Mouse (Mus musculus): ENCODE data around the gene Lsamp. TPM values are rescaled to one million over a fixed set of nuclear protein-coding genes. Genes with fewer than 3 reads are reported as not detected.

The Lsamp gene
- total and polyA plus RNA-seq, 2 experiments from 2014 or later, result 0.61 to 0.95 TPM

DNA sequence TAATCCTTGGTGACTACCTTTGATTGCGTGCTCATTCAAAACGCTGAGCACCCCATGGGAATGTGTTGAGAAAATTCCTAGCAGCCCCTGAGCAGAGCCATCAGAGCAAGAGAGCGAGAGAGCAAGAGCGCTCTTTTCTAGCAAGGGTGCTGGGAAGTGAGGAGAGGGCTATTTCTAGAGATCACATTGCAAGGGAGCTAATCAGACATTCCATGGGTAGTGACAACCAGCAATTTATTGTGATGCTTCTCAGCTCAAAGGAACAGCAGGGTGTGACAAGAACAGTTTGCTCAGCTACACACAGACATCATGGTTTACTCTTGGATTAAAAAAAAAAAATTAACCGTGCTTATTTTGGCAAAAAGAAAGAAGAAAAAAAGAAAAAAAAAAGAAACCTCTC is 487.8 kb downstream of the Lsamp start:
- H3K9ac ChIP-seq (replicated peaks; ENCODE audit: low read depth, low read length), result no peak overlapping the region
- H3K27ac ChIP-seq (ENCODE audit: low read depth), result no peak overlapping the region
- DNase-seq (ENCODE audit: low spot score) (no peak), ATAC-seq (ENCODE audit: insufficient read depth, low read depth) (no peak)
- H3K4me2 ChIP-seq (ENCODE audit: low read depth, low read length), result no peak overlapping the region
- no peaks in the 10 kb centered on the region for H3K9me3 ChIP-seq (replicated peaks; ENCODE audit: control insufficient read depth, low read length)
- H3K4me3 ChIP-seq (ENCODE audit: low read depth, low read length), result no peak overlapping the region
- no peaks in the 10 kb centered on the region for H3K4me1 ChIP-seq (ENCODE audit: control insufficient read depth, insufficient read depth)
- no peak for TF ChIP-seq EP300 (IDR thresholded peaks at IDR 0.05; ENCODE audit: low read depth)
- no peak for TF ChIP-seq CTCF (IDR thresholded peaks at IDR 0.05; ENCODE audit: low read depth)
- 44% methylated on average over 5 of the region's 5 CpGs for WGBS
- H3K36me3 ChIP-seq (replicated peaks; ENCODE audit: control insufficient read depth, insufficient read depth, low read length), result no peaks in the 10 kb centered on the region
- no peaks in the 10 kb centered on the region for H3K27me3 ChIP-seq (ENCODE audit: control insufficient read depth, insufficient read depth, low read length)

DNA sequence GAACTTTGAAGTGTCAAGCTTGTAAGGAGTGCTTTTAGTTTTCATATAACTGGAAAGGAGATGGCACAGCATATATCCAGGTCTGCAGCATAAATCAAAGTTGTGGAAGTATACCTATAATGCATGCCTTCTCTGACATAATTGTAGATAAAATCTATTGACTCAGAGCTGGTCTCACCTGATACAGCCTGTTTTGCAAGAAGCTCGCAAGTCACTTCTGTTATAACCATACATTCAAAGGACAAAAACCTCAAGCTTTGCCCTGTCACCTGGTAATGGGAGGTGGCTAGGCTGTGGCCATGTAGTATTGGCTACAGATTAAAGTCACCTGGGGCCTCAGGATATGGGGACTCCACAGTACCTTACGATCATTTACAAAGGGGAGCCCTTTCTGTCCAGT is 507.4 kb downstream of the Lsamp start:
- no peak for ATAC-seq (ENCODE audit: insufficient read depth, low read depth)
- no peak overlapping the region for H3K9ac ChIP-seq (replicated peaks; ENCODE audit: low read depth, low read length)
- 88% methylated on average over 2 of the region's 2 CpGs for WGBS
- H3K36me3 ChIP-seq (replicated peaks; ENCODE audit: control insufficient read depth, insufficient read depth, low read length), result no peaks in the 10 kb centered on the region
- no peaks in the 10 kb centered on the region for H3K4me1 ChIP-seq (ENCODE audit: control insufficient read depth, insufficient read depth)
- no peaks in the 10 kb centered on the region for H3K9me3 ChIP-seq (replicated peaks; ENCODE audit: control insufficient read depth, low read length)
- DNase-seq (ENCODE audit: low spot score), result no peak
- H3K27ac ChIP-seq (ENCODE audit: low read depth), result no peak overlapping the region
- no peak overlapping the region for H3K4me3 ChIP-seq (ENCODE audit: low read depth, low read length)
- no peaks in the 10 kb centered on the region for H3K27me3 ChIP-seq (ENCODE audit: control insufficient read depth, insufficient read depth, low read length)
- TF ChIP-seq CTCF (IDR thresholded peaks at IDR 0.05; ENCODE audit: low read depth) (no peak), EP300 (IDR thresholded peaks at IDR 0.05; ENCODE audit: low read depth) (no peak)
- H3K4me2 ChIP-seq (ENCODE audit: low read depth, low read length), result no peak overlapping the region

DNA sequence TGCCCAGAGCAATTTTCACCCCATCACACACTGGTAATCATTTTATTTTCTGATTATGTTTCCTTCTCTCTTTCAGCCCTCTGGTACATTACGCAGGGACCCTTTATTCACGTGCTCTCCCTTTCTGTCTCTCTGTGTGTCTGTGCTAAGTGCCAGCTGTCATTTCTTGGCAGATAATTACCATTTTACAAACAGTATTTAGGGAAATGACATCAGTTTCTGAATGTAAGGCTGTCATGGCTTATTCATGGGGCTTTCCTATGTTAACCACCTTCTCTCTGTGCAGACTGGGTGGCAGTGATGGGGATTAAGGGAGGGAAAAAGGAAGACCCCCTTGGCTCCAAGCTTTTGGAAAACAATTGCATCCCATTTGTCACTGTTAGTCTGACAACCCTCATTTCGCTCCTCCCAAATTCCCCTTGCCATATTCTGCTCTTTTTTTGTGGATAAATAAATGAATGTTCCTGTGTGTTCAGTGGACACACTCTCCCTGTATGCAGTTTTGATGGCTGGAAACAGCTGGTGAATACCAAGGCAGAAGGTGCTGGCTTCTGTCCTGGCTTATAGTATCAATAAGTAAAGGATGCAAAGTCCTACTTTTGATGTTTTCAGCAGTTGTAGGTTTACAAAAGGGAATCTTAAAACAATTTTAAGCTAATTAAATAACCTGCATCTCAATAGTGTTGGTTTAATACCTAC is 520.2 kb downstream of the Lsamp start:
- Histone ChIP-seq H3K36me3 (replicated peaks; ENCODE audit: control insufficient read depth, insufficient read depth, low read length) (no peaks in the 10 kb centered on the region), H3K4me3 (ENCODE audit: low read depth, low read length) (no peak overlapping the region), H3K9ac (replicated peaks; ENCODE audit: low read depth, low read length) (no peak overlapping the region), H3K27ac (ENCODE audit: low read depth) (no peak overlapping the region), H3K27me3 (ENCODE audit: control insufficient read depth, insufficient read depth, low read length) (no peaks in the 10 kb centered on the region), H3K4me1 (ENCODE audit: control insufficient read depth, insufficient read depth) (no peaks in the 10 kb centered on the region), H3K9me3 (replicated peaks; ENCODE audit: control insufficient read depth, low read length) (no peaks in the 10 kb centered on the region), H3K4me2 (ENCODE audit: low read depth, low read length) (no peak overlapping the region)
- no peak for ATAC-seq (ENCODE audit: insufficient read depth, low read depth)
- 64% methylated on average over 3 of the region's 3 CpGs for WGBS
- DNase-seq (ENCODE audit: low spot score), result no peak
- TF ChIP-seq EP300 (IDR thresholded peaks at IDR 0.05; ENCODE audit: low read depth) (no peak), CTCF (IDR thresholded peaks at IDR 0.05; ENCODE audit: low read depth) (no peak)

DNA sequence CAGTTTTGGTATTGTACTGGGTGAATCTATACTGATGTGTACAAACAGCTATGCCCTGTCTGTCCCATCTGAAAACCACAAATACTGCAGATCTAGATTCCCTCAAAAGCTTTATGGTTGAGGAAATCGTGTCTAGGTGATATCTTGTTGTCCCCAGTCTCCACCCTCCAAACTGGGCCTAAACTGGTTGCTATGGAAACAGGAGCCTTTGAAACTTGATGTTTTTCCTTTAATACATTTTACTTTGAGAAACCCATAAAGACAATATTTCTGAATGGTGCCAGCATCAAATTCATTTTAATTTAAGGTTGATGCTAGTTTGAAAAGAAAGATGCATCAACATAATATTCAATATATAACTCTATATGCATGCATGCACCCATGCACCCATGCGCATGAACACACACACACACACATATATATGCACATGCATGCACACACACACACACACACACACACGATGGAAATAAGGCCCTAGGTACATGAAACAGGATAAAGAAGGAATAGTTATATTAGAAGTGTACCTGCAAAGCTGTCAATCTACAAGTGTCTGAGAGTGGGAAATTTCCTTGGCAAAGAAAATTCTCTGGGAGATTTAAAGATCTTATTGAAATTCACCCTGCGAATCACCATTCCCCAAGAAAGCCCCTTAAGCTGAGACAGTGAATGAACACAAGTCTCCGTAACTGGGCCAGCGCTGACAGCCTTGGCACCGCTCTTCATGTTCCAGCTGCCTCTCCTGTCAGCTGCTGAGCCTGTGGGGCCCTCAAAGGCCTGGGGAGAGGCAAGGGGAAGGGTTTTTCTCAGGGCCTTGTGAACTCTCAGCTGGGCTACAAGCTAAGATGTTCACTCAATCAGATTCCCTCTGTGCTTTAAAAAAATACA is 525.2 kb downstream of the Lsamp start:
- Histone ChIP-seq H3K9me3 (replicated peaks; ENCODE audit: control insufficient read depth, low read length) (no peaks in the 10 kb centered on the region), H3K27ac (ENCODE audit: low read depth) (no peak overlapping the region), H3K4me2 (ENCODE audit: low read depth, low read length) (no peak overlapping the region), H3K27me3 (ENCODE audit: control insufficient read depth, insufficient read depth, low read length) (no peaks in the 10 kb centered on the region), H3K36me3 (replicated peaks; ENCODE audit: control insufficient read depth, insufficient read depth, low read length) (no peaks in the 10 kb centered on the region), H3K4me1 (ENCODE audit: control insufficient read depth, insufficient read depth) (no peaks in the 10 kb centered on the region), H3K9ac (replicated peaks; ENCODE audit: low read depth, low read length) (no peak overlapping the region), H3K4me3 (ENCODE audit: low read depth, low read length) (no peak overlapping the region)
- DNase-seq (ENCODE audit: low spot score) (no peak), ATAC-seq (ENCODE audit: insufficient read depth, low read depth) (no peak)
- TF ChIP-seq EP300 (IDR thresholded peaks at IDR 0.05; ENCODE audit: low read depth), result no peak
- TF ChIP-seq CTCF (IDR thresholded peaks at IDR 0.05; ENCODE audit: low read depth), result no peak
- WGBS, result 73% methylated on average over 7 of the region's 7 CpGs

- Histone ChIP-seq H3K27ac (ENCODE audit: low read depth) (no peak overlapping the region), H3K4me2 (ENCODE audit: low read depth, low read length) (no peak overlapping the region), H3K4me3 (ENCODE audit: low read depth, low read length) (no peak overlapping the region), H3K27me3 (ENCODE audit: control insufficient read depth, insufficient read depth, low read length) (no peaks in the 10 kb centered on the region), H3K4me1 (ENCODE audit: control insufficient read depth, insufficient read depth) (no peaks in the 10 kb centered on the region), H3K9me3 (replicated peaks; ENCODE audit: control insufficient read depth, low read length) (no peaks in the 10 kb centered on the region), H3K36me3 (replicated peaks; ENCODE audit: control insufficient read depth, insufficient read depth, low read length) (no peaks in the 10 kb centered on the region), H3K9ac (replicated peaks; ENCODE audit: low read depth, low read length) (no peak overlapping the region)
- ATAC-seq (ENCODE audit: insufficient read depth, low read depth) (no peak), DNase-seq (ENCODE audit: low spot score) (no peak)
- no peak for TF ChIP-seq EP300 (IDR thresholded peaks at IDR 0.05; ENCODE audit: low read depth)
- TF ChIP-seq CTCF (IDR thresholded peaks at IDR 0.05; ENCODE audit: low read depth), result no peak
- whole genome bisulfite sequencing, result 17% methylated on average over 1 of the region's 1 CpGs
These were observed 552.6 kb downstream of the Lsamp start for GRCm38 (mm10) chr16:40536754-40537153.
